Mouse (Mus musculus) layer of hippocampus, adult 2 months (tissue): ENCODE data around the gene Prph. TPM values are rescaled to one million over a fixed set of nuclear protein-coding genes. Genes with fewer than 3 reads are reported as not detected.

Source experiments
- DNase-seq, 2 experiments: peaks; one replicate each; pipeline ENCODE4 v3.0.0; 2022; ENCODE audit warnings: low spot score in 2 of 2
- H3K27ac ChIP-seq: fragments of 200-600 bp; 2 replicates; pipeline ENCODE4 v1.8.1; 2022
- H3K4me3 ChIP-seq: fragments of 200-600 bp; 2 replicates; pipeline ENCODE4 v1.8.1; 2022; ENCODE audit warnings: mild to moderate bottlenecking
- CTCF ChIP-seq: fragments of 200-600 bp; conservative IDR thresholded peaks from 2 replicates; pipeline ENCODE4 v1.8.1; 2022; ENCODE audit warnings: antibody characterized with exemption, mild to moderate bottlenecking, moderate library complexity
- total RNA-seq, 2 experiments: library from RNA; stranded (reverse); gene quantifications; 2 replicates each; pipeline ENCODE4 v1.2.3; 2021

The Prph gene
- total RNA-seq, 2 experiments from 2014 or later = 0.67 to 0.83 TPM

- Histone ChIP-seq H3K27ac (no peak within 1 kb of the TSS), H3K4me3 (0 out of 2 replicates have a peak within 1 kb of the TSS, but pooled peaks have one; percentile 3)
- DNase-seq = no peak
- TF ChIP-seq CTCF = peak; percentile 67
These were observed 32.5 kb downstream of the Prph start, which contains the start of gene C1ql4 for GRCm38 (mm10) chr15:99087253-99088075. TSS of gene C1ql4 (minus strand) at chr15:99087817.

- peak in 1 of 2 experiments; percentile 65 for DNase-seq
- H3K4me3 ChIP-seq = 0 out of 2 replicates have a peak overlapping the region, but pooled peaks have one; percentile 3
- TF ChIP-seq CTCF = peak; percentile 94
- no peak overlapping the region for H3K27ac ChIP-seq
These were observed 33.3 kb downstream of the Prph start for GRCm38 (mm10) chr15:99088292-99088691.

DNA sequence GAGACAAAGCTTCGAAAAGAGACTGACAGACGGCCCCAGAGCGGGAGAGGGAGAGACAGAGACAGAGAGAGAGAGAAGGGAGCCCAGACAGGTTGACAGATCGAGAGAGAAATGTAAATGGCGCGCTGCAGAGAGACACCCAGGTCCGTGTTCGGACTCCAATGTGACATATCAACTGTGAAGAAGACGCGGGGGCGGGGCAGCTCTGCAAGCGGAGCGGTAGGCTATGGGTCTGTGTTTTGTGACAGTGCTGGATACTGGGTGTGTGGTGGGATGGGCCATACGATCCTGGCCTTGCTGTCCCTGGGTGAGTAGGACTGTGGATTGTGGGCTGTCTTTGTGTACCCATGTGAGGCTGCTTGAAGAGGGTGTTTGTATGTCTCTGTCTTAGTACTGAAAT lies 34.1 kb downstream of the Prph start:
- no peak for DNase-seq
- Histone ChIP-seq H3K4me3 (no peak overlapping the region), H3K27ac (no peak overlapping the region)
- TF ChIP-seq CTCF = no peak

DNA sequence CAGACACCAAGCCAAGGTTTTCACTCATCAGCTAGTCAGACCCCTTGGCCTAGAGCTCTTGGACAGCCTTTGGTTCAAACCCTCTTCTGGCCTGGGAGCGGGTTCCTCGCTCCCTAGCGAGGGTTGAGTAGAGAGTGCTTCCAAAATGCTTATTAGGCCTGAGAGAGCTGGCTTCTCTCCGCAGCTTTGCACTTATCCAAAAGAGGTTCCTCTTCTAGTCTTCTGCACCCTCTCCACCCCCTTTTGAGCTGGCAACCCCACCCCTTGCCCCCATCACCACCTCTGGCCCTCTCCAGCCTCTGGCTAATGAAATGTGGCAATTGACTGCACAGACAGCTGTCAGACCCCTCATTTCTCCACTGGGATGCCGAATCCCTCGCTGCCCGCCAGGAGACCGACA lies 37.9 kb downstream of the Prph start, which contains the start of gene Dnajc22:
TSS of gene Dnajc22 (plus strand) at position 301 of the 400 bp plus-strand sequence.
- Histone ChIP-seq H3K27ac (no peak within 1 kb of the TSS), H3K4me3 (peak within 1 kb of the TSS; percentile 56)
- TF ChIP-seq CTCF = no peak
- no peak for DNase-seq

- Histone ChIP-seq H3K4me3 (peak overlapping the region; percentile 56), H3K27ac (no peak overlapping the region)
- TF ChIP-seq CTCF = peak; percentile 66
- DNase-seq = no peak
These were observed 38.6 kb downstream of the Prph start for GRCm38 (mm10) chr15:99093291-99094258.

DNA sequence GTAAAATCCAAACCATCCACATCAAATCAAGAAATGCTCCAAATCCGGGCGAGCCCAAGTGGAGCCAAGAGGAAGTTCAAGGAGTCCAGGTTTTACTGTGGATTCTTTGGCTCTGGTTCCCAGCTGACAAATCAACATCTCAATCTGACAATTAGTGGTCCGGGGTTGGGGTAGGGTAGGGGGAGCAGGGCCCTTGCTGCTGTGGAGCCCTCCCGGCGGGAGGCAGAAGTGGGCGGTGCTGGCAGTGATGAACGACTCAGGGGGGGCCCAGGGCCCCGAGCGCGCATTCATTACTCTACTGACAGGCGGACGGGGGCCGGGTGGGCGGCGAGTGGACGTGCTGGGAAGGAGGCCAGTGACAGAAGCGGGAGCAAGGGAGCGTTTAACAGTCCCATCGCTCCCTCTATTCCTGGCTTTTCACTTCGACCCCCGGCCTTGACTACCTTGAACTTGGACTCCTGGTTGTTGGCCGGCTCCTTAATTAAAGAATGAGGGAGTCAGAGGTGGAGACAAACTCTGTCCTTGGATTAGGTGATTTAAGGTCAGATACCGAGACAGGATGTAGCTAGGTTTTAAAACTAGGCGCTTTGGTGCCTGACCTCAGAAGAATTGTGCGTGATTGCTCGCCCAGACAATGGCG lies 39.8 kb downstream of the Prph start:
- DNase-seq = no peak
- TF ChIP-seq CTCF = peak; percentile 17; the same call in 1 of the 2 replicates
- Histone ChIP-seq H3K4me3 (no peak overlapping the region), H3K27ac (no peak overlapping the region)

GRCm38 (mm10) chr15:99095356-99095755 lies 40.4 kb downstream of the Prph start:
- no peak for TF ChIP-seq CTCF
- H3K4me3 ChIP-seq = no peak overlapping the region
- no peak for DNase-seq
- H3K27ac ChIP-seq = no peak overlapping the region

- no peak for DNase-seq
- no peak overlapping the region for H3K27ac ChIP-seq
- TF ChIP-seq CTCF = no peak
- H3K4me3 ChIP-seq = peak overlapping the region; percentile 42; the same call in 1 of the 2 replicates
These were observed 41.3 kb downstream of the Prph start for GRCm38 (mm10) chr15:99096061-99096793.

DNA sequence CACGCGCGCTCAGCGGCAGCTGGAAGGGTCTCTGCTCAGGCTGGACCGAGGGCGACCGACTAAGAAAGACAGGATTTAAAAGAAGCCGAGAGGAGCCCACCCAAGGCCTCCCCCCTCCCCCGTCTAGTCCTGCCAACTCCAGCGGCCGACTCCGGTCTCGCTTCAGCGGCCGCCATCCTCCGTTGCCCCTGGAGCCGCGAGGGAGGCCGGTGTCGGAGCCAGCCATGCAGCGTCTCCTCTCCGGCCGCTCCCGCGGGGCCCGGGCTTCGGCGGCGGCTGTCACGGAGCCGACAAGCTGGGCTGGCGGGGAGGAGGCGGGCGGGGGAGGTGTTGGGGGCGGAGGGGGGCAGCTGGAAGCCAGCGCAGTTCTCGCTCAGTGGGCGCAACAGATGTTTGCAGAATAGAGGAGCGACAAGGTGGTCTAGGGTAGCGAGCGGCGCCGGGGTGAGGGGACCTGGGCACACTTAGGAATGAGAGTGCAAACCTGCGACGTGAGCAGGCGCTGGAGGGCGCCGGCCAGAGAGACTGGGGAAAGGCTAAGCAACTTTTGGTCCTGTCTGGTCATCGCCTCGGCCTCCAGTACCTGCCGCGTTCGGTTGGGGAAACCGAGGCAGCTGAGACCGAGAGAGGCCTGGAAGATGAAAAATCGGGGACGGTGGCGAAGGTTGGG lies 42.0 kb downstream of the Prph start:
- TF ChIP-seq CTCF = no peak
- Histone ChIP-seq H3K27ac (no peak overlapping the region), H3K4me3 (peak overlapping the region; percentile 42)
- no peak for DNase-seq

GRCm38 (mm10) chr15:99097840-99098492 lies 43.0 kb downstream of the Prph start:
- DNase-seq = no peak
- H3K27ac ChIP-seq = no peak overlapping the region
- H3K4me3 ChIP-seq = peak overlapping the region; percentile 43
- TF ChIP-seq CTCF = no peak

GRCm38 (mm10) chr15:99098493-99098861 lies 43.5 kb downstream of the Prph start:
- Histone ChIP-seq H3K27ac (no peak overlapping the region), H3K4me3 (peak overlapping the region; percentile 43; the same call in 1 of the 2 replicates)
- DNase-seq = no peak
- no peak for TF ChIP-seq CTCF
